Mouse (Mus musculus) ES-E14 (cell line): ENCODE results near the gene Wdr48. TPM values are rescaled to one million over a fixed set of nuclear protein-coding genes. Genes with fewer than 3 reads are reported as not detected.

Source experiments
- DNase-seq: peaks from one replicate; pipeline ENCODE4 v3.0.0-alpha.2; 2013; ENCODE audit warnings: low read depth, low spot score
- H3K27ac ChIP-seq: 2 replicates; pipeline ENCODE4 v1.5.1; 2012; ENCODE audit warnings: low read depth, mild to moderate bottlenecking, low read length, moderate library complexity, mixed read lengths; ENCODE audit not compliant: poor library complexity, insufficient read depth, severe bottlenecking
- H3K36me3 ChIP-seq: 2 replicates; pipeline ENCODE4 v1.6.1; 2012; ENCODE audit warnings: mild to moderate bottlenecking, low read length, moderate library complexity, mixed read lengths; ENCODE audit not compliant: control insufficient read depth, poor library complexity, insufficient read depth, severe bottlenecking
- H3K4me1 ChIP-seq, 2 experiments: fragments of 150-350 bp in 1 of 2; sonication (generic) in 1 of 2; 2 replicates each; pipeline ENCODE4 v1.6.1; 2012; ENCODE audit warnings: low read length in 2 of 2, mild to moderate bottlenecking in 1 of 2, mixed read lengths in 1 of 2; ENCODE audit not compliant: control insufficient read depth in 2 of 2, insufficient read depth in 2 of 2, poor library complexity in 1 of 2
- H3K4me3 ChIP-seq, 2 experiments: fragments of 150-350 bp in 1 of 2; sonication (generic) in 1 of 2; 2 replicates each; pipeline ENCODE4 v1.5.1; 2012; ENCODE audit warnings: low read length in 2 of 2, low read depth in 1 of 2, mild to moderate bottlenecking in 1 of 2, mixed read lengths in 1 of 2; ENCODE audit not compliant: insufficient read depth in 1 of 2, poor library complexity in 1 of 2, severe bottlenecking in 1 of 2
- H3K9ac ChIP-seq: 2 replicates; pipeline ENCODE4 v1.6.1; 2012; ENCODE audit warnings: low read depth, mild to moderate bottlenecking, low read length, mixed read lengths; ENCODE audit not compliant: poor library complexity, insufficient read depth, severe bottlenecking
- H3K9me3 ChIP-seq: fragments of 150-350 bp; sonication (generic); 2 replicates; pipeline ENCODE4 v1.6.1; 2012; ENCODE audit warnings: low read depth, mild to moderate bottlenecking, low read length; ENCODE audit not compliant: control insufficient read depth, insufficient read depth
- CHD2 ChIP-seq: IDR thresholded peaks from 2 replicates; pipeline ENCODE4 v1.6.1; 2014; ENCODE audit warnings: mild to moderate bottlenecking, low read depth, low read length, inconsistent platforms
- HCFC1 ChIP-seq: IDR thresholded peaks from 2 replicates; pipeline ENCODE4 v1.6.1; 2012; ENCODE audit warnings: low read length, inconsistent platforms, borderline replicate concordance; ENCODE audit not compliant: insufficient read depth
- MAFK ChIP-seq: IDR thresholded peaks from 2 replicates; pipeline ENCODE4 v1.6.1; 2014; ENCODE audit warnings: mild to moderate bottlenecking, low read depth, low read length, inconsistent platforms; ENCODE audit not compliant: insufficient read depth
- ZC3H11A ChIP-seq: IDR thresholded peaks from 2 replicates; pipeline ENCODE4 v1.6.1; 2012; ENCODE audit warnings: low read depth, mild to moderate bottlenecking, inconsistent platforms, low read length, borderline replicate concordance
- ZNF384 ChIP-seq: IDR thresholded peaks from 2 replicates; pipeline ENCODE4 v1.6.1; 2012; ENCODE audit warnings: low read depth, low read length, inconsistent platforms
- in situ Hi-C, 2 experiments: fragments of 600-800 bp; cut with MboI; formaldehyde crosslinking; loops; one replicate each; pipeline ENCODE4 v1.15.1; 2025; ENCODE audit warnings: low sequenced_read_pairs in 2 of 2, inconsistent platforms in 1 of 2; ENCODE audit not compliant: unreplicated experiment in 2 of 2
- total RNA-seq: library from RNA; depleted of rRNA; stranded (reverse); fragments of 300-350 nt; gene quantifications from 2 replicates; pipeline ENCODE4 v1.2.3, GENCODE M21; 2012

The Wdr48 gene
- total RNA-seq, 1 experiment, result 33.8 TPM

DNA sequence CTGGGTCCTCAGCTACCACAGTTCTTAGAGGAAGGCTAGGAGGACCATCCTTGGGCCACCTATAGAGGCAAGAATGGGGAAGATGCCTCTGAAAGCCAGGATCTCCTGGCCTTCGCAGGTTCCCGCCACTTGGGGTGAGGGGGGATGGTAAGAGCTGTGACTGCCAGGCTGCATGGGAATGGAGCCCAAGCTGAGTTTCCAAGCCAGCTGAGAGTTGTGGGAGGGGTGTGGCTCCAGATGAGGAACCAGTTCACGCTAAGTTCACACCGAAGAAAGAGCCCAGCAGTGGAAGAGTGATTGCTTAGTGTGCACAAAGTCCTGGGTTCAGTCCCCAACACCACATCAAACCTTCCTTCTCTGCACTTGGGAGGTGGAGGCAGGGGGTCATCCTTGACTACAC, 67.5 kb downstream of the Wdr48 start:
- Histone ChIP-seq H3K27ac (no peak overlapping the region), H3K4me1 (peaks cover 5 to 19% of the 10 kb centered on the region in 2 experiments), H3K36me3 (no peaks in the 10 kb centered on the region), H3K9ac (no peak overlapping the region), H3K4me3 (no peak overlapping the region), H3K9me3 (no peaks in the 10 kb centered on the region)
- TF ChIP-seq CHD2, result no peak
- no peak for TF ChIP-seq ZNF384
- TF ChIP-seq MAFK, result no peak
- TF ChIP-seq HCFC1, result no peak
- no peak for TF ChIP-seq ZC3H11A
- in situ Hi-C loops, result no loop called here
- DNase-seq, result no peak

DNA sequence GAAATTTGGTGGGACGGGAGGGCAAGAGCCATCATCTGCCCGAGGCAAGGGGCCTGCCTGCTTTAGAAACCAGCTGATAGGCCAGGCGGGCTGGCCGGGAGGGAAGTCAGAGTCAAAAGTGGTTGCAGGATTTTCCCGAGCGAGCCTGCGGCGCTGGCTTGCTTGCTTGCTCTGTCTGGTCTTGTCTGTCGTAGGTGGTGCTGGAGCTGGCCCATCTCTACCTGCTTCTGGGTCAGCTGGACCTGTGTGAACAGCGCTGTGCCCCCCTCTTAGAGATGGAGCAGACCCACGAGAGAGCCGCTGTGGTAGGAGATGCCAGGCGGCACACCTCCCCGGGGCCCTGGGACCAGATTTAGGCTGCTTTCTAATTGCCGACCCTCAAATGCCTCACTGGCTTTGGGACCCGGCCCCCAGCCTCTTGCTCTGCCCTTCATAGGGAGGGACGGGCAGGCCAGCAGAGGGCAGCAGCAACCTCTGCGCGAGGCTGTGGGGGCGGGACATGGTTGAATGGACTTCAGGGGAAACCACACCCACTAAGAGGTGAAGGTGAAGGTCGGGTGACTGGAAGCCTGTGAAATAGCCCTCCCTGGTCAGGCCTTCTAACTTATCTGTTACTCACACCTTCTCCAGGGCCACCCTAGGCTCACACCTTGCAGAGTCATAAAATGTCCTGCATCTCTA, 68.4 kb downstream of the Wdr48 start:
- H3K4me3 ChIP-seq, result peak overlapping the region; percentile 36 to 45; a peak in 3 of 4 replicates
- in situ Hi-C loops, result no loop called here
- peak; percentile 69 for DNase-seq

DNA sequence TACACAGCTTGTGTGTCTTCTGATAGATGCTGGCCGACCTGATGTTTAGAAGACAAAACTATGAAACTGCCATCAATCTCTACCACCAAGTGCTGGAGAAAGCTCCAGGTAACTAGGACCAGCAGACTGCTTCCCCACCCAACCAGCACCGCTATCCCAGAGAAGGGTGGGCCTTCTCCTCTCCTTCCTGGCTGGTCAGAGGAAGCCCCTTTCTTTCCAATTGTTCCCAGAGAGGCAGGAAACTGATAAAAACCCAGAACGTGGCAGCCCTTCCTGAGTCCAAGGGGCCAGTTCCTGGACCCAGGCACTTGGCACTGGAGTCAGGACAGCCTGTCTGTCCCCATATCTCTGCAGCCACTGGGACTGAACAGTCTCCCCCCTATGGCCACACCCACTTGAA, 69.5 kb downstream of the Wdr48 start:
- no peak for TF ChIP-seq CHD2
- TF ChIP-seq ZC3H11A, result no peak
- no peak for TF ChIP-seq MAFK
- no peak for TF ChIP-seq ZNF384
- no peak for TF ChIP-seq HCFC1
- peaks cover 5 to 12% of the 10 kb centered on the region in 2 experiments; a peak in 3 of 4 replicates for H3K4me1 ChIP-seq
- in situ Hi-C loops, result no loop called here
- no peaks in the 10 kb centered on the region for H3K36me3 ChIP-seq
- H3K27ac ChIP-seq, result no peak overlapping the region
- H3K4me3 ChIP-seq, result no peak overlapping the region
- no peak overlapping the region for H3K9ac ChIP-seq
- DNase-seq, result no peak
- no peaks in the 10 kb centered on the region for H3K9me3 ChIP-seq

More for the DNA sequence above, 68.4 kb downstream of the Wdr48 start:
- 0 out of 2 replicates have a peak, but pooled peaks have one; percentile 2 for TF ChIP-seq ZC3H11A
- no peak for TF ChIP-seq CHD2
- no peaks in the 10 kb centered on the region for H3K9me3 ChIP-seq
- peak overlapping the region; percentile 56; the same call in 1 of the 2 replicates for H3K9ac ChIP-seq
- H3K4me1 ChIP-seq, result peaks cover 5 to 19% of the 10 kb centered on the region in 2 experiments
- H3K36me3 ChIP-seq, result no peaks in the 10 kb centered on the region
- no peak overlapping the region; the same call in 1 of the 2 replicates for H3K27ac ChIP-seq

DNA sequence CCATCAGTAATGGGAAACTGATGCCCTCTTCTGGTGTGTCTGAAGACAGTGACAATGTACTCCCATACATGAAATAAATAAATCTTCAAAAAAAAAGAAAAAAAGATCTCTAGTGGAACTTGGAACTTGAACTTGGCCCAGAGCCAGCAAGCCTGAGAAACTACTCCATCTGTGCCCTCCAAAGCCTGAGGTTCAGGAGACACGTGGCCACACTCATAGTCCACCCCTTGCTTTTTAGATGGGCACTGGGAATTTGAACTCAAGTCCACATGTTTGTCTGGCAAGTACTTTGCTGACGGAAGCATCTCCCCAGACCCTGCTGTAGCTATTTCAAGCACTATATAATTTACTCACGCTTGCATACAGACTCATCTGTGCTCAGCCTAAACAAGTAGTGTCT, 70.5 kb downstream of the Wdr48 start:
- in situ Hi-C loops, result no loop called here
- no peak overlapping the region for H3K4me3 ChIP-seq

More for the DNA sequence above, 70.5 kb downstream of the Wdr48 start:
- no peak for DNase-seq
- Histone ChIP-seq H3K4me1 (peaks cover 5 to 13% of the 10 kb centered on the region in 2 experiments), H3K9ac (no peak overlapping the region), H3K9me3 (no peaks in the 10 kb centered on the region), H3K36me3 (no peaks in the 10 kb centered on the region), H3K27ac (no peak overlapping the region)
- no peak for TF ChIP-seq ZC3H11A
- no peak for TF ChIP-seq ZNF384
- no peak for TF ChIP-seq HCFC1
- no peak for TF ChIP-seq CHD2
- TF ChIP-seq MAFK, result no peak
